10 mouse cellular contexts compared by ENCODE assay signal in the genomic region with DNA sequence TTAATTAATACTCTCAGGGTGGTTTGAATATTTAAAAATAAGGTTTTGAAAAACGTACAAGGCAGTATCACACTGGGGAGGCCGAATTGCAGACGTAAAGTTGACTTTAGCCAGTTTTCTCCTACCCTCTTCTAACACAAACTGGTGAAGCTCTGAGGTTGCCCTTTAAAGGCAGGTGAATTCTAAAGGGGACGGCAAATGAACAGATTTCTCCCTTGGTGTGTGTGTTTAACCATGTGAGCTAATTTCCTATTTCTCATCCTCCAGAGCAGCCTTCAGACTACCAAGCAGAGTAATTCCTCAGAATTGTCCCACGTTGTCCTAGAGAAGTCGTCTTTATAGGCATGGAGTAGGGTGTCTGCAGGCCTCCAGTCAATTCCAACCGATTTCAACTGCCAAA.
A peak's percentile ranks its signal among the peaks of the same experiment; 100 is the strongest.
DNase-seq lines count a peak whose midpoint lies in the region; ATAC-seq and TF ChIP-seq lines count a peak whose summit lies in the region.
"Had no signal": no experiment of that assay in that cellular context is flagged by ENCODE, and none has a peak within 500 bp of the region (broad histone marks: within the 10 kb centered on the region; RNA-seq: fewer than 3 reads in every experiment).

No protein-coding gene starts in this region.

- DNase-seq in cerebellum, adult 11 months: peak; percentile 6
- DNase-seq in cerebellum, postnatal 36 days: no peak
- DNase-seq in hindbrain, embryonic 10.5 days (ENCODE audit: low spot score): peak; percentile 4
- no peak for DNase-seq in hindbrain, embryonic 14.5 days (ENCODE audit: low spot score)
- peak; percentile 86 for DNase-seq in midbrain, embryonic 11.5 days (ENCODE audit: low spot score, missing footprints)
- DNase-seq in urinary bladder, adult 18-20 months (ENCODE audit: low spot score in 2 of 2): no peak

- peaks cover 15% of the 10 kb centered on the region for H3K4me1 ChIP-seq in hindbrain, embryonic 10.5 days (replicated peaks)
- peaks cover 11% of the 10 kb centered on the region; the same call in 1 of the 2 replicates for H3K4me1 ChIP-seq in hindbrain, embryonic 14.5 days (replicated peaks; ENCODE audit: control insufficient read depth, insufficient read depth, low read length)
- H3K4me1 ChIP-seq in midbrain, embryonic 11.5 days (ENCODE audit: control insufficient read depth, insufficient read depth, low read length): peaks cover 3% of the 10 kb centered on the region; the same call in 1 of the 2 replicates
- peaks cover 21% of the 10 kb centered on the region for H3K4me1 ChIP-seq in midbrain, embryonic 13.5 days (replicated peaks)
- no peaks in the 10 kb centered on the region for H3K4me1 ChIP-seq in small intestine, adult 2 months (ENCODE audit: control insufficient read depth, insufficient read depth, insufficient read length, low read length)
- H3K4me1 ChIP-seq: embryonic facial prominence, embryonic 15.5 days had no signal

- ATAC-seq in hindbrain, embryonic 14.5 days (ENCODE audit: low FRiP score): no peak
- 0 out of 2 replicates have a peak, but pooled peaks have one; percentile 1 for ATAC-seq in midbrain, embryonic 11.5 days (ENCODE audit: low FRiP score)
- no peak for ATAC-seq in midbrain, embryonic 13.5 days

- 76% methylated on average over 7 of the region's 7 CpGs for WGBS in hindbrain, embryonic 10.5 days
- WGBS in hindbrain, embryonic 14.5 days: 73% methylated on average over 7 of the region's 7 CpGs
- 71% methylated on average over 7 of the region's 7 CpGs for WGBS in midbrain, embryonic 11.5 days
- 69% methylated on average over 7 of the region's 7 CpGs for WGBS in midbrain, embryonic 13.5 days
- 74% methylated on average over 7 of the region's 7 CpGs for WGBS in small intestine, adult 2 months

- H3K9ac ChIP-seq in hindbrain, embryonic 14.5 days: no peak overlapping the region
- no peak overlapping the region for H3K9ac ChIP-seq in midbrain, embryonic 11.5 days (ENCODE audit: low read length)
- no peak overlapping the region for H3K9ac ChIP-seq in midbrain, embryonic 13.5 days (replicated peaks)
- H3K9ac ChIP-seq: embryonic facial prominence, embryonic 15.5 days; hindbrain, embryonic 15.5 days had no signal

- no peaks in the 10 kb centered on the region for H3K27me3 ChIP-seq in hindbrain, embryonic 10.5 days (ENCODE audit: insufficient read depth, poor library complexity, severe bottlenecking)
- H3K27me3 ChIP-seq in hindbrain, embryonic 14.5 days (ENCODE audit: control insufficient read depth, insufficient read depth, low read length): no peaks in the 10 kb centered on the region
- H3K27me3 ChIP-seq in midbrain, embryonic 11.5 days (ENCODE audit: control insufficient read depth, insufficient read depth, low read length): no peaks in the 10 kb centered on the region
- H3K27me3 ChIP-seq in midbrain, embryonic 13.5 days: no peaks in the 10 kb centered on the region
- no peaks in the 10 kb centered on the region for H3K27me3 ChIP-seq in small intestine, adult 2 months (ENCODE audit: control insufficient read depth, insufficient read depth, low read length)
- H3K27me3 ChIP-seq: embryonic facial prominence, embryonic 15.5 days; hindbrain, embryonic 15.5 days had no signal

- H3K27ac ChIP-seq in hindbrain, embryonic 10.5 days: peak overlapping the region; percentile 86
- H3K27ac ChIP-seq in hindbrain, embryonic 14.5 days: no peak overlapping the region
- no peak overlapping the region; the same call in 1 of the 2 replicates for H3K27ac ChIP-seq in midbrain, embryonic 11.5 days (ENCODE audit: low read depth, low read length)
- H3K27ac ChIP-seq in midbrain, embryonic 13.5 days: no peak overlapping the region
- 0 out of 2 replicates have a peak overlapping the region, but pooled peaks have one; percentile 3 for H3K27ac ChIP-seq in small intestine, adult 2 months (ENCODE audit: insufficient read depth, low read depth, low read length)
- H3K27ac ChIP-seq: embryonic facial prominence, embryonic 15.5 days; hindbrain, embryonic 15.5 days had no signal

- H3K9me3 ChIP-seq in hindbrain, embryonic 10.5 days: no peaks in the 10 kb centered on the region
- H3K9me3 ChIP-seq in hindbrain, embryonic 14.5 days (ENCODE audit: control insufficient read depth, low read length): no peaks in the 10 kb centered on the region
- no peaks in the 10 kb centered on the region for H3K9me3 ChIP-seq in midbrain, embryonic 11.5 days (ENCODE audit: control insufficient read depth, low read length)
- no peaks in the 10 kb centered on the region; the same call in 1 of the 2 replicates for H3K9me3 ChIP-seq in midbrain, embryonic 13.5 days
- H3K9me3 ChIP-seq: embryonic facial prominence, embryonic 15.5 days; hindbrain, embryonic 15.5 days had no signal

- no peaks in the 10 kb centered on the region for H3K36me3 ChIP-seq in hindbrain, embryonic 10.5 days
- H3K36me3 ChIP-seq in hindbrain, embryonic 14.5 days (replicated peaks; ENCODE audit: control insufficient read depth, insufficient read depth): no peaks in the 10 kb centered on the region
- no peaks in the 10 kb centered on the region for H3K36me3 ChIP-seq in midbrain, embryonic 11.5 days (ENCODE audit: control insufficient read depth, insufficient read depth, low read length)
- H3K36me3 ChIP-seq in midbrain, embryonic 13.5 days: no peaks in the 10 kb centered on the region
- no peaks in the 10 kb centered on the region for H3K36me3 ChIP-seq in small intestine, adult 2 months (ENCODE audit: control insufficient read depth, insufficient read depth, low read length)
- H3K36me3 ChIP-seq: embryonic facial prominence, embryonic 15.5 days; hindbrain, embryonic 15.5 days had no signal

- no peak for TF ChIP-seq CTCF in small intestine, adult 2 months (IDR thresholded peaks at IDR 0.05; ENCODE audit: extremely low read depth, insufficient read length, insufficient replicate concordance, low read depth, low read length)

- TF ChIP-seq POLR2A in small intestine, adult 2 months (IDR thresholded peaks at IDR 0.05; ENCODE audit: low read depth, low read length): no peak

- no peak overlapping the region for H3K4me2 ChIP-seq in hindbrain, embryonic 14.5 days (replicated peaks)
- H3K4me2 ChIP-seq in midbrain, embryonic 11.5 days: no peak overlapping the region
- H3K4me2 ChIP-seq in midbrain, embryonic 13.5 days (replicated peaks): no peak overlapping the region
- H3K4me2 ChIP-seq: embryonic facial prominence, embryonic 15.5 days; hindbrain, embryonic 15.5 days had no signal

- H3K4me3 ChIP-seq in hindbrain, embryonic 10.5 days: no peak overlapping the region
- H3K4me3 ChIP-seq in hindbrain, embryonic 14.5 days (replicated peaks; ENCODE audit: low read length): no peak overlapping the region
- H3K4me3 ChIP-seq in midbrain, embryonic 11.5 days (ENCODE audit: low read depth, low read length): no peak overlapping the region
- no peak overlapping the region for H3K4me3 ChIP-seq in midbrain, embryonic 13.5 days (replicated peaks)
- no peak overlapping the region for H3K4me3 ChIP-seq in small intestine, adult 2 months (ENCODE audit: low read depth, low read length)
- H3K4me3 ChIP-seq: embryonic facial prominence, embryonic 15.5 days; hindbrain, embryonic 15.5 days had no signal

Comparison
In these comparisons a context has a peak if more than half of its experiments do, and no peak if none do; other contexts are left out.
1. DNase-seq: peak in cerebellum, adult 11 months (single experiment), hindbrain, embryonic 10.5 days (single experiment) and midbrain, embryonic 11.5 days (single experiment); none in cerebellum, postnatal 36 days (0 of 2), hindbrain, embryonic 14.5 days (single experiment) and urinary bladder, adult 18-20 months (0 of 2).
2. H3K27ac ChIP-seq: peak in hindbrain, embryonic 10.5 days (single experiment) and small intestine, adult 2 months (single experiment); none in hindbrain, embryonic 14.5 days (single experiment), midbrain, embryonic 11.5 days (single experiment) and midbrain, embryonic 13.5 days (single experiment).